8 mouse cellular contexts compared by ENCODE assay signal in genomic region chr6:125160854-125161760, GRCm38 (mm10). TPM values are rescaled to one million over a fixed set of nuclear protein-coding genes. Genes with fewer than 3 reads are reported as not detected.
A peak's percentile ranks its signal among the peaks of the same experiment; 100 is the strongest.
DNase-seq lines count a peak whose midpoint lies in the region; ATAC-seq and TF ChIP-seq lines count a peak whose summit lies in the region.

No protein-coding gene starts in this region.

- no peaks in the 10 kb centered on the region for H3K9me3 ChIP-seq in forebrain, embryonic 13.5 days (replicated peaks)

- H3K9ac ChIP-seq in forebrain, embryonic 13.5 days = 0 out of 2 replicates have a peak overlapping the region, but pooled peaks have one; percentile 10

- H3K4me1 ChIP-seq in forebrain, embryonic 13.5 days = peaks cover 50% of the 10 kb centered on the region

- no peak for TF ChIP-seq CTCF in left cerebral cortex, adult 2 months (IDR thresholded peaks at IDR 0.05)

- 13% methylated on average over 22 of the region's 22 CpGs for WGBS in forebrain, embryonic 13.5 days

- peaks cover 63% of the 10 kb centered on the region for H3K36me3 ChIP-seq in forebrain, embryonic 13.5 days (ENCODE audit: poor library complexity, severe bottlenecking)

- DNase-seq in cerebellum, adult 9-10 months = peak; percentile 63
- no peak for DNase-seq in cerebellum, adult 8-10 months
- peak; percentile 87 to 94 for DNase-seq in adrenal gland, adult (ENCODE audit: inconsistent age in 2 of 2, low spot score in 1 of 2)
- DNase-seq in heart, postnatal 25 days (ENCODE audit: low spot score) = peak; percentile 78
- peak; percentile 50 to 54 for DNase-seq in left cerebral cortex, adult 2 months (ENCODE audit: extremely low spot score in 1 of 2, low spot score in 2 of 2)
- DNase-seq in lung, postnatal 36 days = peak; percentile 90
- DNase-seq in testis, postnatal 14 days (ENCODE audit: low spot score) = peak; percentile 78

- no peaks in the 10 kb centered on the region for H3K27me3 ChIP-seq in forebrain, embryonic 13.5 days

- intact Hi-C loops in heart, postnatal 25 days (cut with DNase I) = loop anchor here (5.0 kb wide), 2 partner anchors 51 to 111 kb away; no protein-coding TSS in a partner anchor
- intact Hi-C loops in left cerebral cortex, adult 2 months (cut with DNase I) = loop anchor here (1.0 kb wide), 1 partner anchor 12 kb away; no protein-coding TSS in a partner anchor

- H3K4me2 ChIP-seq in forebrain, embryonic 13.5 days = peak overlapping the region; percentile 20; the same call in 1 of the 2 replicates

- no peak overlapping the region for H3K4me3 ChIP-seq in forebrain, embryonic 13.5 days
- no peak overlapping the region for H3K4me3 ChIP-seq in left cerebral cortex, adult 2 months

- no peak for ATAC-seq in forebrain, embryonic 13.5 days

- peak overlapping the region; percentile 58 for H3K27ac ChIP-seq in forebrain, embryonic 13.5 days
- H3K27ac ChIP-seq in left cerebral cortex, adult 2 months = peak overlapping the region; percentile 45; the same call in 1 of the 2 replicates

RNA-seq across cellular contexts. Expression of gene Gapdh, which starts 5.2 kb away (rescaled TPM):
- polyA plus RNA-seq in forebrain, embryonic 13.5 days (2015; fragmentation: Nextera tagmentation; extraction: Ambion mirVana) = 1,974 and 2,008 TPM in 2 replicates
- 1,000 to 10,000 TPM; 4,843 to 4,911 TPM for total RNA-seq in heart, postnatal 25 days (2021)
- total RNA-seq in left cerebral cortex, adult 2 months (2021) = 1,000 to 10,000 TPM; 2,312 to 2,314 TPM

RNA-seq across cellular contexts. Expression of gene Iffo1, which starts 16.1 kb away (rescaled TPM):
- 11.9 and 14.4 TPM in 2 replicates for polyA plus RNA-seq in forebrain, embryonic 13.5 days (2015; fragmentation: Nextera tagmentation; extraction: Ambion mirVana)
- 10 to 100 TPM in 1 of 2 experiments, 1 to 10 TPM in 1; 7.1 to 12.0 TPM for total RNA-seq in heart, postnatal 25 days (2021)
- 10 to 100 TPM; 64.6 to 67.1 TPM for total RNA-seq in left cerebral cortex, adult 2 months (2021)

RNA-seq across cellular contexts. Expression of gene Nop2, which starts 29.4 kb away (rescaled TPM):
- polyA plus RNA-seq in forebrain, embryonic 13.5 days (2015; fragmentation: Nextera tagmentation; extraction: Ambion mirVana) = 49.1 and 58.3 TPM in 2 replicates
- total RNA-seq in heart, postnatal 25 days (2021) = 10 to 100 TPM; 19.4 to 20.0 TPM
- total RNA-seq in left cerebral cortex, adult 2 months (2021) = 10 to 100 TPM; 28.1 to 32.1 TPM

RNA-seq across cellular contexts. Expression of gene Ncapd2, which starts 30.4 kb away (rescaled TPM):
- 146 and 153 TPM in 2 replicates for polyA plus RNA-seq in forebrain, embryonic 13.5 days (2015; fragmentation: Nextera tagmentation; extraction: Ambion mirVana)
- 10 to 100 TPM; 21.9 to 26.8 TPM for total RNA-seq in heart, postnatal 25 days (2021)
- 10 to 100 TPM; 22.6 to 23.4 TPM for total RNA-seq in left cerebral cortex, adult 2 months (2021)

RNA-seq across cellular contexts. Expression of gene Mrpl51, which starts 30.5 kb away (rescaled TPM):
- polyA plus RNA-seq in forebrain, embryonic 13.5 days (2015; fragmentation: Nextera tagmentation; extraction: Ambion mirVana) = 193 and 202 TPM in 2 replicates
- total RNA-seq in heart, postnatal 25 days (2021) = 100 to 1,000 TPM; 308 to 324 TPM
- total RNA-seq in left cerebral cortex, adult 2 months (2021) = 10 to 100 TPM; 69.1 to 74.5 TPM

Comparison
In these comparisons a context has a peak if more than half of its experiments do, and no peak if none do; other contexts are left out.
1. RNA of gene Iffo1, which starts 16.1 kb away (total RNA-seq): 64.6 to 67.1 TPM in left cerebral cortex, adult 2 months; 7.1 to 12.0 TPM in heart, postnatal 25 days; every median in the first group is over 4 times any median in the second.